Mouse (Mus musculus): ENCODE measurements around the gene Npas2.

DNA sequence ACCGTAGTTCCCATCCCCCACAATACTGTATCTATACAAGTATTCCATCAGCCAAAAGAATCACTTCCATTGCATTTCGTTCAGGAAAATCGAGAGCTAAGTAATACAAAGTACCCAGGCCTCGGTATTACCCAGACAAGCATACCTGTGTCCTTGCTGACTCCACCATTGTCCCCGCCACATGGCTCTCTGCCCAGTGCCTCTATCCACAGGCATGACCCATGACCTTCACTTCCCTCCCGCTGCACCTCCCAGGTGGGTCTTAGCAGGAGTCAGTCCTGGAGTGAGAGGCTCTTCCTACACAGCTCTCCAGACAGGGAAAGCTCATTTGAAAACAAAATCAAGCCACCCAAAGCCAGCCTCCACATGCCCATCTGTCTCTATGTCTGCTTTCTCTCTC is 214.6 kb downstream of the Npas2 start:
- no peak for TF ChIP-seq CTCF (IDR thresholded peaks at IDR 0.05; ENCODE audit: insufficient read depth, low read length)
- TF ChIP-seq POLR2A (IDR thresholded peaks at IDR 0.05; ENCODE audit: borderline replicate concordance, extremely low read depth, low read depth, low read length): no peak

Data from lung, adult 2 months (tissue).